In the genomic region with DNA sequence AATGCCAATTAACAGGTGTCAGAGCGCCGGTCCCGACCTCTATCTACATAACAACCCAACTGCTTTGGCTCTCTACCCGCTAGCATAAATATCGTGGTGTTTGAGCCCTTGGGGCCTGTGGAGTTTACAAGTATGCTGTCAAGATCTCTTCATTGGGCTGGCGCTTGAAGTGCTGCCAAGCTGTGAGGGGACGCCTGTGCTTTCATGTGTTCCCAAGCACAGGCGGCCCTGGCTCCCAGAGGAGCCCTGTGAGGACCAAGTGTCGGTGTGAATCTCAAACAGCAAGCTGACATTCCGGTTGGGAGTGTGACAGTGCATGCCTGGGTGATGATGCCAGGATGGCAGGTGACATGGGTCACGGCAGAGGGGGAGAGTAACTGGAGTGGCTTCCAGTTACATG, we compare ENCODE assay signal across 11 mouse cellular contexts.
A peak's percentile ranks its signal among the peaks of the same experiment; 100 is the strongest.
DNase-seq lines count a peak whose midpoint lies in the region; ATAC-seq and TF ChIP-seq lines count a peak whose summit lies in the region.
"Had no signal": no experiment of that assay in that cellular context is flagged by ENCODE, and none has a peak within 500 bp of the region (broad histone marks: within the 10 kb centered on the region; RNA-seq: fewer than 3 reads in every experiment).

No protein-coding gene starts in this region.

- H3K27me3 ChIP-seq in midbrain, postnatal 0 days (ENCODE audit: insufficient read depth, low read length): no peaks in the 10 kb centered on the region
- H3K27me3 ChIP-seq: neural tube, embryonic 12.5 days had no signal

- intact Hi-C loops in heart, postnatal 14 days (cut with DNase I): no loop called here

- peak; percentile 70 for ATAC-seq in midbrain, postnatal 0 days (ENCODE audit: low FRiP score)

- H3K27ac ChIP-seq in midbrain, postnatal 0 days (ENCODE audit: low read depth, low read length): no peak overlapping the region
- H3K27ac ChIP-seq: limb, embryonic 12.5 days; neural tube, embryonic 12.5 days had no signal

- no peak for TF ChIP-seq CTCF in midbrain, postnatal 0 days (IDR thresholded peaks at IDR 0.05)

- 0 out of 2 replicates have a peak, but pooled peaks cover 4% of the 10 kb centered on the region for H3K9me3 ChIP-seq in midbrain, postnatal 0 days (ENCODE audit: low read length)
- H3K9me3 ChIP-seq: limb, embryonic 12.5 days; neural tube, embryonic 12.5 days had no signal

- no peak overlapping the region for H3K4me2 ChIP-seq in midbrain, postnatal 0 days (ENCODE audit: low read depth, low read length, poor library complexity, severe bottlenecking)
- H3K4me2 ChIP-seq: limb, embryonic 12.5 days; neural tube, embryonic 12.5 days had no signal

- H3K4me3 ChIP-seq in midbrain, postnatal 0 days (ENCODE audit: low read depth, low read length): no peak overlapping the region
- H3K4me3 ChIP-seq: limb, embryonic 12.5 days; neural tube, embryonic 12.5 days had no signal

- H3K9ac ChIP-seq in midbrain, postnatal 0 days (replicated peaks; ENCODE audit: low read length, poor library complexity, severe bottlenecking): no peak overlapping the region
- H3K9ac ChIP-seq: limb, embryonic 12.5 days; neural tube, embryonic 12.5 days had no signal

- peak; percentile 29 to 37 for DNase-seq in cerebellum, postnatal 14 days
- DNase-seq in cerebellum, adult 11-12 months: no peak
- DNase-seq in right cerebral cortex, postnatal 10 days (ENCODE audit: low spot score in 2 of 2): peak; percentile 32 to 49
- DNase-seq in right cerebral cortex, adult 2 months (ENCODE audit: low spot score in 2 of 2): no peak
- peak; percentile 52 to 66 for DNase-seq in heart, postnatal 14 days
- DNase-seq in midbrain, postnatal 0 days (ENCODE audit: low spot score): peak; percentile 85
- DNase-seq in spleen, postnatal 36 days (ENCODE audit: low spot score in 2 of 2): no peak
- no peak for DNase-seq in thymus, postnatal 4 days
- DNase-seq: thymus, adult 18-20 months had no signal

- H3K4me1 ChIP-seq in midbrain, postnatal 0 days (ENCODE audit: insufficient read depth, low read length): peaks cover 5% of the 10 kb centered on the region; the same call in 1 of the 2 replicates
- H3K4me1 ChIP-seq: neural tube, embryonic 12.5 days had no signal

- no peaks in the 10 kb centered on the region for H3K36me3 ChIP-seq in midbrain, postnatal 0 days (ENCODE audit: insufficient read depth, low read length)
- H3K36me3 ChIP-seq: limb, embryonic 12.5 days; neural tube, embryonic 12.5 days had no signal

- WGBS in midbrain, postnatal 0 days: 6% methylated on average over 11 of the region's 11 CpGs

Comparison
In these comparisons a context has a peak if more than half of its experiments do, and no peak if none do; other contexts are left out.
1. DNase-seq: peak in cerebellum, postnatal 14 days (2 of 2), right cerebral cortex, postnatal 10 days (2 of 2), heart, postnatal 14 days (2 of 2) and midbrain, postnatal 0 days (single experiment); none in cerebellum, adult 11-12 months (single experiment), right cerebral cortex, adult 2 months (0 of 2), spleen, postnatal 36 days (0 of 2) and thymus, postnatal 4 days (single experiment).